Mouse (Mus musculus) retina, postnatal 7 days (tissue): ENCODE measurements around the gene 4930452B06Rik.
"Not testable (repeated sequence)": the region's sequence is repeated elsewhere in the genome, so short reads cannot be mapped to it uniquely, and the experiment has no call there.

Experiments
- DNase-seq: peaks from one replicate; pipeline ENCODE4 v3.0.0-alpha.2; 2012; ENCODE audit warnings: low read depth, low spot score

The 4930452B06Rik gene

DNA sequence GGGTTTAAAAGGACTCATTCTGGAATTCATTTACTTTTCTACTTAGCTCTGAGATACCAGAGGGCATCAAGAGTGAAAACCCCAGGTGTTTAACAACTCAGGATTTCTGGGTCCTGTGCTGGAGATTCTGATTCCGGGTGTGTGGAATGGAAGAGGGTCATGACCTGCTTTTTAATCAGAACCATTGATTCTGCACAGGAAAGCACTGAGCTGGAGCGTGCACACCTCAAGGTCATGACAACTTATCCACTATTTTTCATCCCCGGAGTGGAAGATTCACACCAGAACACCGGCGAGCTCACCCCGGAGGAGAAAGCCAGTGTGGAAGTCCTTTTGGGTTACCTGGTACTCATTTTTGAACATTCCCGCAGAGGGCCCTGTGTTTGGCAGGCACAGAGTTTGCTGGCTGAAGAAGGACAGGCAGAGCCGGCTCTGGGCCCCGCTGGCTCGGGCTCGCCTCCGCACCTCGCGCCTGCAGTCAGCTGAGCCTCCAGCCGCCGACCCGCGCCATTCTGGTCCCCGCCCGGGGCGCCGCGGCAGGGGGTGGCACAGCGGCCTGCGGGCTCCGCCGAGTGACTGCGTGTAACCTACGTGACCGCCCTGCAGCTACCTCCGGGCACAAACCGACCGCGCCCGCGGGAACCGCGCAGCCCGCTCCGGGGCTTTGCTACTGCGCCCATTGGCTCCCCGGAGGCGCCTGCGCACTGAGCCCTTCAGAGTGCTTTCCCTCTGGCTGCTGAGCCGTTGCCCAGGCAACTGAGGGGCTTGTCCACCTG lies at the start of gene 4930452B06Rik:
Gene 4930452B06Rik, minus strand, starts transcription at position 605 of the 776 bp plus-strand sequence.
- peak; percentile 58 for DNase-seq

DNA sequence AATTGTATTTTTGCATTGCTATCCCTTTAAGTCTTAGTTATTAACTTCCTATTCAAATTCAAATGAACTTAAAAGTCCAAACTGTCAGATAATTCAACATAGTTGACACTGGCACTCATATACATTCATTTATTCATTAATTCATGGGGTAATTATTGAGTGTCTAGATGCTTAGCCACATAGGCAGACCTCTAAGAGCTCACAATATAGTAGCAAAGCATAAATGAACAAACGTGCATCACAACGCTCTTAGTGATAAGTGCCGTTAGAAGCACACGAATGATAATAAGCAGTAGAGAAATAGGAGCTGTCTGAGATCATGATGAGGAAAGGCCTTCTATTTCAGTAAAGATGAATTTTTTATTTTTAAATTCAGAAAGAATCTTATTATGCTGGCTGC lies 46.6 kb upstream of the 4930452B06Rik start:
- no peak for DNase-seq

DNA sequence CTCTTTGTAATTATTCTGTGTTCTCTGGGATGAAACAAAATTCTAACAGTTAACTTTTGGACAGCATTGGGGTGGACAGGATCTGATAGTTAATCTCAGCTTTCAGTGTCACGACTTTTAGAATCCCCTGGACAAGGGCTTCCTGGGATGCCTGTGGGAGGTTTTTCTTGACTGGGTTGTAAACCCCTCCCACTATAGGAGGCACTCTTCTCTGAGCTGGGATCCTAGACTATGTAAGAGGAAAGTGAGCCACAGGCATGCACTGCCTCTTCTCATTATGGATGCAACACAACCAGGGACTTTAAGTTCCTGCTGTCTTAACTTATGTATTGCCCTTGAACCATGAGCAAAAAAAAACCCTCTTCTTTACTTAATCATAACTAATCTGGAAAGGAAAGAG lies 23.4 kb upstream of the 4930452B06Rik start:
- no peak for DNase-seq

DNA sequence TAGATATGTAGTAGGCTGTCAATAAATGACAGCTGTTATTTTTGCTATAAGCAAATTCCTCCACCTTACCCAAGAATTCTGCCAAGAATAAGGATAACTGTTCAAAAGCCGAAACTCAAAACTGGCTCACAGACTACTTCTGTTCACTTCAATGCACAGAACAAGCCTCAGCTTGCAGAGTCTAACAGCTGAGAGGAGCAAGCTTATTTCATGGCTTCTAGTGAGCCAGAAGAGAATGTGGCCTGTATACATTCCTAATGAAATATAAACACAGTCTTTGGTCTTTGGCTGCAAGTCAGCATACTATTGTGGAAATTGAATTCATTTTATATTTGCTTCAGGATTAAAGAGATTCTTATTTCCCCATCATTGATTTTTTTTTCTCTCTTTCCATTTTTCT lies 22.4 kb upstream of the 4930452B06Rik start:
- DNase-seq = no peak

DNA sequence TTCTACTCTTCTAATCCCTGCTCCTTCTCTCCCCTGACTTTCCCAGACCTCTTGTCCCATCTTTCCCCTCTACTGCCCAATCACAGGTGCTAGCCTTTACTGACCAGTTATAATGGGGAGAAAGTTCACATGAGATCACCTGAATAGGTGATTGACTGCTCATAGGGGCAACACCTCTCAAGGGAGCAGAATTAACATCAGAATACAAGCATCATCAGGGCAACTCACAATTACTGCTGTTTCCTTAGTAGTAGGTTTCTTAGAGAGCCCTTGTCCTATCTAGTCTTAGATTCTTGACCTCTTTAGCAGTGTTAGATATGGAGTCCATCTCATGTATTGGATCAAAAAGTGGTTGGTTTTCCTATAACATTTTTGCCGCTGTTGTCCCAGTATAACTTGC lies 20.1 kb upstream of the 4930452B06Rik start:
- no peak for DNase-seq

DNA sequence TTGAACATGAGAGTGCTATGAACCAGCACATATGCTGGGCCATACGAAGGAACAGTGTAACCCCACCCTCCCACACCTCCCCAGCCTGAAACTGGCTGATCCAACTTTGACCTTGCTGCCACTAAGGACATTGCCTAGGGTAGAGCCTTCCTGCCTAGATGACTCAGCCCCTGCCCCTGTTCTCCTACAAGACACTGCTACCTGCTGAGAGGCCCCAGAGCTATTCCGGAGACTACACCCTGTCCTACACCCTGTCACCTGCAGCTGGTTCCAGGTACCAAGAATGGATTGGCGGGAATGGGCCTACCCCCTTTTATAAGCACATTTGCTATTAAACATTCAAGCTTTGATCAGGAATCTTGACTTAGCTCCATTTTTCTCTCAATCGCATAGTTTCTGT lies 13.9 kb upstream of the 4930452B06Rik start:
- DNase-seq = no peak

DNA sequence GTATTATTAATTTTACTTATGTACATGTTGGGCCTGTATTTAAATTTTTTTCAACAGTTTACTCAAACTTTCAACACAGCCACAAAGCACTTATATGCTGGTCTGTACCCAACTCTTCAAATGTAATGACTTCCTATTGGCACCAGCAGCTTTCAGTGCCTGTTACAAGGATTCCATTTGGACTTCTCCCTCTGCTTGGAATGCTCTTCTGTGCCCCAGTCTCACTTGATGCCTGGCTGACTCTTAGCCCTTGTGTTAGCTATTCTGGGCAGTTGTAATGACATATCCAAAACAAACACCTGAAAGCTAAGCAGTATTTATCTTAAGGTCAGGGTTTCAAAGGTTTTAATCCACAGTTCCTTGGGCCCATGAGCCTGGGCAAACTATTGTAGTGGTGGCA lies 5.7 kb downstream of the 4930452B06Rik start:
- DNase-seq = no peak

DNA sequence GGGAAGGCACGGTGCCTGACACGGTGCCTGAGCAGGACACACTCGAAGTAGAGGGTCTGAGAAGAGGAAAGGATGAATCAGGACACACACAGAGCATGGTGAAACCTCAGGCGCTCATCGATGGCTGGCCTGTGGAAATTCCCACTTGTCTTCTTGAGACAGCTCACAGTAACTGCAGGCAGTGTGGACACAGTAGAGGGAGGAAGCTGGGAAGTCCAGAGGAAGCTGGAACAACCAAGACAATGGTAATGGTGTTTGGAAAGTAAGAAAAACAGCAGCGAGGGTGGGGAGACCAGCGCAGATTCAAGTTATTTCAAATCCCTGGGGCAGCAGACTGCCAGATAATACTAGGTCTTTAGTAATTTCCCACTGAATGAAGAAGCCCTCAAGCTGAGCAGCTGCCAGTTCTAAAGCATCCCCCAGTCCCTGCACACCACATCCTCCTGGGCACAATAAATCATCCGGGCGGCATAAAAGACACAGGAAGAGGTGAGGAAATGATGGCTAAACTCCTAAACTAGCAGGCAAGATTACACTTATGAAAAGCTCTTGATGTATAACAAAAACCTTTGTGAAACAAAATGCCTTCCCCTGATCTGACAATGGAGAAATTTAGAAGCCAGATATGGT lies 24.3 kb downstream of the 4930452B06Rik start:
- DNase-seq = no peak

DNA sequence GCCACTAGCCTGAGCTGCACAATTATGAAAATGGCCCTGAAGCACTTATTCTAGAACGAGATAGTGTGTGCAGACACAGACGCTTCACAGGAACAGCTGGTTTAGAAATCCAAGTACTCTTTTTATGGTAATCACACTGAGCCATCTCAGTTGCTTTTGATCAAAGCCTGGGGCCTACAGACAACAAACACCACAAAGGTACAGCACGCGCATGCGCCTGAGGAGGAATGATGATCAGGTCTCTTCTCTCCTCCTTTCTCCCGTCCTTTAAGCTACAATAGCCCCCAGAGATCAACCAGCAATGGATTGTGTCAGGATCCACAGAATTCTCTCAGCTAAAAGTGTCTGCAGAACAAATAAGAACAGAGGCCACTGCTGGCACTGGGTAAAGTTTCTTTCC lies 33.8 kb downstream of the 4930452B06Rik start:
- DNase-seq = no peak

DNA sequence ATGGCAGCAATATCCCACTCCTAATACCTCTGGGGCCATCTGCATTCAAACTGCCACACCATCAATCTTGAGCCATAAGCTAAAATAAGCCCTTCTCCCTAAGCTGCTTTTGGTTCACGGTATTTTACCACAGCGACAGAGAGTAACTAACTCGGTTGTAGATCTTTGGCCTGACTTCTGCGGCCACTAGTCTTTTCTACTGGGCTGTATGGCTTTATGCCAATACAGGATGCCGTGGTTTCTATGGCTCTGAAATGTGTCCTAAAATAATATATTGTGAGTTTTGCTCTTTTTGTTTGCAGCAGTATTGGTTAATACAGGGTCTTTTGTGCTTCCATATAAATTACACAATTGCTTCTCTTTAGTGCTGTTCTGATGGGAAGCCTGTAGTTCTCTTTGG lies 37.6 kb downstream of the 4930452B06Rik start:
- no peak for DNase-seq

DNA sequence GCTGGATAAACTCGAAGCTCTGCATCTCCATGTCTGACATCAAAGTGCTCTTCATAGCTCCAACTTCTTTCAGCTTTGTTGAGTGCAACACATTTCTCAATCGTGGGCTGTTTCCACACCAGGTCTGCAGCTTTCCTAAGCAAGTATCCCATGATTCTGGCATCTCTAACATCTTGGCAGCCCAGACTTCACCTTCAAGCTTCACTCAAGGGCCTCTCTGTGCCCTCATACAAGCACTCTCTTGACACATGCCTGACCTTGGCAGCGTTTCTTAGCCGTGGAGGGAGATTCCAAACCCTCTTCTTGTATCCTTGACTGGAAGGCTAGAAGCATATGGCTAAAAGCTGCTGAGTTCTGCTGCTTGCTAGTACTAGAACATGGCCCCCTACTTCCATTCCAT lies 38.6 kb downstream of the 4930452B06Rik start:
- no peak for DNase-seq

DNA sequence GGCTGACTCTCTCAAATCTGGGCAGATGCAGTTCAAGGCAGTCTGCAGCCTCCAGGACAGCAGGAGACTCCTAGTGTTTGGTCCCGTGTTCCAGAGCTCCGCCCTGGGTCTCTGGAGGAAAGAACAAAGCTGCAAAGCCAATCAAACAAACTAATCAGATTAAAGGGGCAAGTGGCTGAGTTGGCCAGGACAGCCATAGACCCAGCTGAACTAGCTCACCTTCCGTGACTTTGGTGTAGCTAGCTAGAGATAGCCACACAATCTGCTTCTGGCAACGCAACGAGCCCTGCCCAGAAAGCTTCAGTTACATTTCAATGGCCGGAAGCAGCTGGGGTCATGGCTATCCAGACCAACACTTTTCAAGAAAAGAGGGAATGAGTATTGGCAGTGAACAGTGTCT lies 44.9 kb downstream of the 4930452B06Rik start:
- DNase-seq = no peak

DNA sequence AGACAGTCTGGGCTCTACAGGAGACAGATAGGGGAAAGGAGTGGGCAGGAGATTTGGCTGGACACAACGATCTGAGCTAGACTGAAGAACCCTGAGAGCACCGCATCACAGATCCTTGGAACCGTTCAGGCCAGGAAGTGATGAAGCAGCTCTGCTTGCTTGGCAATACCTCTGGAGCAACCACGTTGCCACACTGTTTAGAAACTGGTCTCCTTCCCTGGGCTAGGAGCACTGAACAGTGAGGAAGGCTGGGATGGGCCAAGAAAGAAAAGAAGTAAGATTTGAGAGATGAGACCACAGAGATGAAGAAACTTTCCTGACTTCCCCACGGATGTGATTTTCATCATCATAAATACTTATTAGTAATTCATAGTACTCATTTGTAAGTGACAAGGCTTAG lies 45.5 kb downstream of the 4930452B06Rik start:
- DNase-seq = no peak

DNA sequence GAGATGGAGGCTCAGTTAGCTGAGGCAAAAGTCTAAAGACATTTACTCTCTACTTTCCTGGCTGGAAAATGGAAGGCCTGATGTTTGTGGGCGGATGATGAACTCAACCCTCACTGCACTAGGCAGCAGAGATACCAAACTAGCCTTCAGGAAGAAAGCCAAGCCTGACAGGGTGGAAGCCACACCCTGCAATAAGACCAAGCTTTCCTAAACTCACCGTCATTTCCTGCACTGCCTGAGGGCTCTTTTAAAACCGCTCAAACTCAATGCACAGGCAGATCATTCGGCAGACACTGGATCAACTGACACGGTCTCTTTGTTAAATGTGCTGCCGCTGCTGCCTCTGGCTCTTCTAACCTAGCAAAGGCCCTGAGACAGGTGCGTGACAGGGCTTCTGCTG lies 50.4 kb downstream of the 4930452B06Rik start:
- no peak for DNase-seq

DNA sequence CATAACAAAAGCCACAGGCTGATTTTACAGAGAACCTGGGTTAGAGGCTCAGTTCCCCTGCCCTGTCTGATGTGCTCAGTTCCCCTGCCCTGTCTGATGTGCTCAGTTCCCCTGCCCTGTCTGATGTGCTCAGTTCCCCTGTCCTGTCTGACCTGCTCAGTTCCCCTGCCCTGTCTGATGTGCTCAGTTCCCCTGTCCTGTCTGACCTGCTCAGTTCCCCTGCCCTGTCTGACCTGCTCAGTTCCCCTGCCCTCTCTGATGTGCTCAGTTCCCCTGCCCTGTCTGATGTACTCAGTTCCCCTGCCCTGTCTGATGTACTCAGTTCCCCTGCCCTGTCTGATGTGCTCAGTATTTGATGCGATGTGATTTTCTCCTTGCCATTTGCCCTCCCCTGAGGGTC lies 51.6 kb downstream of the 4930452B06Rik start:
- not testable (repeated sequence) for DNase-seq

DNA sequence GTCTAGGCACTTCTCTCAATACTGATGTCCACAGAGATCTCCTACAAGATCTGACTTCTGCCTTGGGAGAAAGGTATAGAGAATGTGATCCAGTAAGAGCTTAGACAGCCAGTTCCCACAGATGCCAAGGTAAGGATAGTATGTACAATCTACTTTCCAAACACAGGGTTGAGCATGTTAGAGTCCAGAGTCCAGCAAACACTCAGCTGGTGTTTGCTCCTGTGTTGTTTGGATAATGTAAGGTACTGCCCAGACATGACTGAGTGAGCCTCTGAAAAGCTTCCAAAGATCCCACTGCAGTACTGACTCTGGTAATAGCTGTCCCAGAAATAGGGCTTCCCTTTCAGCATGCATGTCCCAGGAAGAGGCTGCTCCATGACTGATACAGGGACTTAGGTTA lies 54.0 kb downstream of the 4930452B06Rik start:
- no peak for DNase-seq

DNA sequence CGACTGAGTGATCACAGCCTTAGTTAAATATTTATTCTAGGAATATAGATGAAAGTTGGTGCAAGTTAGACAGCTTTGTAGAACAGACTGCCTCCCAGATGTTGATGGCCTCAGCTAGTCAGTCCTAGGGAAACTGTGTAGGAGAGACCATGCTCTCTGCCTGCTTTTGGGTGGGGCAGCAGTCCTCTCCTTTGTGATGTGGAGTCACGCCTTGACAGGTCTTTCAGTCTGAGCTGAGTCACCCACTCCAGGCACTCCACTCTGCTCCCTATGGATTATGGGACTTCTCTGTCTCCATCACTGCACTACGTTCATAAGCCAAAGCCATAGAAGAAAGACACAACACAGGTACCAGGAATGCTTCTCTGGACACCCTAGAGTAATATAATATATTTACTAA lies 55.9 kb downstream of the 4930452B06Rik start:
- DNase-seq = no peak

DNA sequence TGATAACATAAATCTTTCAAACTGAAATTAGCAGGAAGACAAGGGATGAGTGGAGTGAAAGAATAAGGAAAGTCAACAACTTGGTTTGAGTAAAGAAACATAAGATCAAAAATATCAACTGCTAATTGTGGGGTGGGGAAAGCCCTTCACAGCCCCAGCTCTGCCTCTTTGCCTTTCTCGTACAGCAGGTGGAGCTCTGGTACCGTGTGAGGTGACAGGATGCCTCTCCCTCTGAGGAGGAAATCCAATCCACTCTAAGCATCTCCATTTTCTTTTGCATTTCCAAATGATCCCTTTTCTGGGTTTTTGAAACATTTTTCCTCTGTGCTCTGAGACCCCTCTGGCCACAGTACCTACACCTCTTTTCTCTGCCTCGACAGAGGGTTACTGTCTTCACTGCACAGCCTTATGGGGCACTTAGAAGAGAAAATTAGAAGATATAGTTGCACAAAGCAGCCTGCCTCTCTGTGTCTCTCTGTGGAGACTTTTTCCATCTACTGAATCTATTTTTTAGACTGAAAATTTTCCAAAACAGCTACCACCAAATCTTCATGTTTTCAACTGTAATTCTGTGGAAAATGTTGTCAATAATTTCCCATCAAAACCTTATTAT lies 57.4 kb downstream of the 4930452B06Rik start:
- peak; percentile 21 for DNase-seq

DNA sequence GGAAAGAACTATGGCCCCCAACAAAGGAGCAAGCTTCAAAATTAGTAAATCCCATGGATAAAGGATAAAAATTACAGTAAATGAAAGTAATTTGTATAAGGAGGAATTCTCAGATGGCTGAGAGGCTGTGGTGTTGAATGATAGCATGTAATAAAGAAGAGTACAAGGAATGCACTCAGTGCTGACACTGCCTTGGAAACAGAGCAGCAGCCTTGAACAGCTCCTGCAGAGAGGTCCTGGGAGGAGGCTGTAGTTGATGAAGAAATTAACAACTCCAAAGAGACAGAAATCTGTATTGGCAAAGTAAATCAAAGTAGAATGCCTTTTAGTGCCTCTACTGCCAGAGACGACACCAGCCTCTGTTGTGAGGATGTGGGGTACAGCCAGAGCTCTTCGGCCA lies 61.1 kb downstream of the 4930452B06Rik start:
- no peak for DNase-seq

DNA sequence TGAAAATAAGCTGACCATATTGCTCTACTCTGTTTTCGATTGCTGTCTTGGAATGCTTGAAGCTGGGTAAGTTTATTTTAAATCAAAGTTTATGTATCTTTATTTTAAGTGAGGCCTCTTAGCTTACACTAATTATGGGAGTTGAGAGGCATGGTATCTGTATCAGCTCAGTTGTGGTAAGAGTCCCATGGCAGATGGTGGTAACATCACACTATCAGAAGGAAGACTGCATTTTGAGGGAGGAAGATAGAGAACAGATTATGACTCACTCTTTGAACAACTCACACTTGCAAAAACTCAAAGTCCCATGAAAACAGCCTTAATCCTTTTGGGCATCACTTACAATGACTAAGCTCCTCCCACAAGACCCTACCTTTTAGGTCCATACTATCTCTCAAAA lies 81.0 kb downstream of the 4930452B06Rik start:
- no peak for DNase-seq

DNA sequence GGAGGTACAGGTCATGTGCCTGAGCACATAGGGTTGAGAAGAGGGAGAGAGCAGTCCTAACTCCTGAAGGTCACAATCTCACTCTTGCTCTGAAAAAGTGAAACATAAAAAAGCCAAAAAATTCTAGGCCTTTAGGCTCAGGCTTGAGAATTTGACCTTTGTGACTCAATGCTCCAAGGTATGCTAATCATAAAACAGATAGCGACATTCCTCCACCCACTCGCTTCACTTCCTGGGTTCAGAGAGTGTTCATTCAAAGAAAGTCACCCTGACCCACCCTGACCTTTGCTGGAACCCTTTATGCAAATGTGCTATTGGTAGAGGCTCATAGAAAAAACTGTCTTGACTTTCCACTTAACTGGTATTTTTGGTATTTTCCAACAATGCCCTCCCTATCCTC lies 115.0 kb downstream of the 4930452B06Rik start:
- not testable (repeated sequence) for DNase-seq

DNA sequence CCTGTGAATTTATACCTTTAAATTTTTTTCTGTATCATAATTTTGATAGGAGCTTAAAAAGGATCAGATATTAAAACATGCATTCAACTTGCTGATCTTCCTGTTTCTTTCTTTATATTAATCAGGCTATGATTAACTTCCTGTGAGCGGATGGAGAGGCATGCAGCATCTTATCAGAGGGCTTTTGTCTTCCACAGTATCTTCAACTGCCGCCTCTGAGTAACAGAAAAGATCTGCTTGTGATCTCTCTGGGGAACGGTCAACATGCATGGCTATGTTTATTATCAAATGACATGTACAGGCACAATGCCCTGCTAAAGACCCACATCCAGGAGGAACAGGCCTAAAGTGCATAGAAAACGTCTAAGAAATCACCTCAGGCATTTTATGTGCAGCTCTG lies 116.9 kb downstream of the 4930452B06Rik start:
- no peak for DNase-seq

DNA sequence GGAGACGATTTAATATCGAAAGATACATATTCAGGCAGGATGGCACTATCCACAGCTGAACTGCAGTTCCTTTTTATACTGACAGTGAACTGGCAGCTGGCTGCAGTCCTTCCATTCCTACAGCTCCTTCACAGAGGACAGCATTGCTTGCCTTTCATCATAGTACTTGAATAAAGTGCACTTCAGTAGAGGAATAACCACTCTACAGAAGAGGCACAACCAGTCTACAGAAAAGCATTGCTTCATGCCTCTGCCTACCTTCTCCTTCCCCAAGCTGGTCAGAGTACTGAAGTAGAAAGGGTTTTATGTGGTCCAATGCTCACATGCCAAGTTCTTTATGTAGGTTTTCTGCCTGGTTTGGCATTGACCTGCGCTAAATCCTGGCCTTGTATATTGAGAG lies 130.0 kb downstream of the 4930452B06Rik start:
- DNase-seq = no peak
